Mouse (Mus musculus) embryonic facial prominence, embryonic 11.5 days (tissue): ENCODE measurements around the gene Ap3m1. TPM values are rescaled to one million over a fixed set of nuclear protein-coding genes. Genes with fewer than 3 reads are reported as not detected.

ENCODE experiments used
- ATAC-seq: fragments of 200-750 bp; cut with Nextera tagmentation; replicated peaks from 2 replicates; pipeline ENCODE4 v1.8.0; 2017; ENCODE audit warnings: low read depth; ENCODE audit not compliant: insufficient number of reproducible peaks, low FRiP score, low TSS enrichment
- DNase-seq: peaks from one replicate; pipeline ENCODE4 v3.0.0-alpha.2; 2015; ENCODE audit warnings: low spot score
- H3K27ac ChIP-seq: fragments of 300-500 bp; sonication (generic); replicated peaks from 2 replicates; pipeline ENCODE4 v1.5.1; 2014; ENCODE audit warnings: mild to moderate bottlenecking, low read depth, low read length, control low read depth
- H3K27me3 ChIP-seq: fragments of 300-500 bp; sonication (generic); 2 replicates; pipeline ENCODE4 v1.6.1; 2014; ENCODE audit warnings: mild to moderate bottlenecking, low read length, moderate library complexity, mixed read lengths; ENCODE audit not compliant: control insufficient read depth, insufficient read depth
- H3K36me3 ChIP-seq: fragments of 300-500 bp; sonication (generic); replicated peaks from 2 replicates; pipeline ENCODE4 v1.6.1; 2014; ENCODE audit warnings: low read depth, mild to moderate bottlenecking, low read length, moderate library complexity, mixed read lengths; ENCODE audit not compliant: control insufficient read depth, insufficient read depth
- H3K4me1 ChIP-seq: fragments of 300-500 bp; sonication (generic); 2 replicates; pipeline ENCODE4 v1.6.1; 2014; ENCODE audit warnings: low read length, mixed read lengths; ENCODE audit not compliant: control insufficient read depth, insufficient read depth
- H3K4me2 ChIP-seq: fragments of 300-500 bp; sonication (generic); 2 replicates; pipeline ENCODE4 v1.6.1; 2014; ENCODE audit warnings: low read depth, mild to moderate bottlenecking, control low read depth, low read length, moderate library complexity
- H3K4me3 ChIP-seq: fragments of 300-500 bp; sonication (generic); 2 replicates; pipeline ENCODE4 v1.5.1; 2014; ENCODE audit warnings: low read depth, low read length, control low read depth
- H3K9ac ChIP-seq: fragments of 300-500 bp; sonication (generic); replicated peaks from 2 replicates; pipeline ENCODE4 v1.6.1; 2014; ENCODE audit warnings: mild to moderate bottlenecking, control low read depth, low read length
- H3K9me3 ChIP-seq: fragments of 300-500 bp; sonication (generic); replicated peaks from 2 replicates; pipeline ENCODE4 v1.6.1; 2016; ENCODE audit warnings: mild to moderate bottlenecking, low read length, inconsistent platforms, mixed read lengths; ENCODE audit not compliant: control insufficient read depth
- WGBS: fragments of 180-500 bp; shearing (Covaris S2); extraction: QIAGEN DNeasy Blood & Tissue Kit; methylation state at CpG from one replicate; pipeline ENCODE4 v1.1.7; 2014; 5-methylcytosine and 5-hydroxymethylcytosine counted together
- polyA plus RNA-seq: library from polyadenylated mRNA; unstranded; fragments of >200 nt; fragmentation: Nextera tagmentation; extraction: Ambion mirVana; gene quantifications from 2 replicates; pipeline ENCODE4 v1.2.1, GENCODE M21; 2014

Gene Ap3m1
- polyA plus RNA-seq, 1 experiment from 2014 or later: 118 TPM

- H3K4me1 ChIP-seq: no peaks in the 10 kb centered on the region; the same call in 1 of the 2 replicates
- H3K4me2 ChIP-seq: no peak overlapping the region
- H3K9me3 ChIP-seq: no peaks in the 10 kb centered on the region
- H3K27me3 ChIP-seq: no peaks in the 10 kb centered on the region
- no peak for ATAC-seq
- 89% methylated on average over 3 of the region's 3 CpGs for WGBS
- H3K36me3 ChIP-seq: no peaks in the 10 kb centered on the region
- H3K4me3 ChIP-seq: no peak overlapping the region
- no peak overlapping the region for H3K9ac ChIP-seq
- H3K27ac ChIP-seq: no peak overlapping the region
- no peak for DNase-seq
Observed at GRCm38 (mm10) chr14:21090400-21090799, 38.1 kb upstream of the Ap3m1 start.

- no peaks in the 10 kb centered on the region for H3K27me3 ChIP-seq
- DNase-seq (no peak), ATAC-seq (no peak)
- WGBS: 45% methylated on average over 3 of the region's 3 CpGs
- no peak overlapping the region for H3K9ac ChIP-seq
- no peaks in the 10 kb centered on the region for H3K9me3 ChIP-seq
- H3K4me1 ChIP-seq: no peaks in the 10 kb centered on the region; the same call in 1 of the 2 replicates
- H3K4me3 ChIP-seq: no peak overlapping the region
- H3K4me2 ChIP-seq: no peak overlapping the region
- no peaks in the 10 kb centered on the region for H3K36me3 ChIP-seq
- no peak overlapping the region for H3K27ac ChIP-seq
Observed at GRCm38 (mm10) chr14:21088731-21089130, 36.4 kb upstream of the Ap3m1 start.

- Histone ChIP-seq H3K27me3 (no peaks in the 10 kb centered on the region), H3K36me3 (no peaks in the 10 kb centered on the region), H3K9ac (peak overlapping the region; percentile 27; the same call in 1 of the 2 replicates), H3K4me3 (no peak overlapping the region), H3K4me1 (no peaks in the 10 kb centered on the region; the same call in 1 of the 2 replicates), H3K4me2 (no peak overlapping the region), H3K27ac (peak overlapping the region; percentile 82), H3K9me3 (no peaks in the 10 kb centered on the region)
- 0 out of 2 replicates have a peak, but pooled peaks have one; percentile 44 for ATAC-seq
- DNase-seq: peak; percentile 60
- WGBS: 35% methylated on average over 4 of the region's 4 CpGs
Observed at GRCm38 (mm10) chr14:21087390-21088060, 35.2 kb upstream of the Ap3m1 start.

- ATAC-seq: no peak
- peak overlapping the region; percentile 82 for H3K27ac ChIP-seq
- no peak overlapping the region for H3K4me2 ChIP-seq
- WGBS: 25% methylated on average over 7 of the region's 7 CpGs
- no peaks in the 10 kb centered on the region; the same call in 1 of the 2 replicates for H3K4me1 ChIP-seq
- DNase-seq: peak; percentile 84
- no peaks in the 10 kb centered on the region for H3K9me3 ChIP-seq
- H3K9ac ChIP-seq: peak overlapping the region; percentile 27; the same call in 1 of the 2 replicates
- no peak overlapping the region for H3K4me3 ChIP-seq
- no peaks in the 10 kb centered on the region for H3K36me3 ChIP-seq
- H3K27me3 ChIP-seq: no peaks in the 10 kb centered on the region
Observed at GRCm38 (mm10) chr14:21086827-21087351, 34.6 kb upstream of the Ap3m1 start.

DNA sequence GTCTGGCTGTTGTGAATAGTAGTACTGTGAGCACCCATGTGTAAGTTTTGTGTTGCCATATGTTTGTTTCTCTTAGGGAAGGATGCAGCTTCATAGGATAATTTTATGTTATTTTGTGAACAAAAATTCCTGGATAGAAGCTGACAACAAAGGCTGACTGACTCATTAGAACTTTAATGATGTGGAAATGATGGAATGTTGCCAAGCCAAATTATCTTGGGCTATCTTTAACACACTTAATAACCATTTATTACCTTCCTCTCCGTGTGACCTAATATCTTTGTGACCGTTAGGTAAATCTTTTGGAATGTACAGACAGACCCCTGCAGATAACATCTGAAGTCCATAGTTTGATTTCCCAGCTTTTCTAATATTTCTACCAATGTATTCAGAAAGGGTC is 33.8 kb upstream of the Ap3m1 start:
- no peaks in the 10 kb centered on the region; the same call in 1 of the 2 replicates for H3K4me1 ChIP-seq
- H3K4me3 ChIP-seq: no peak overlapping the region
- no peak overlapping the region for H3K9ac ChIP-seq
- no peak for DNase-seq
- no peaks in the 10 kb centered on the region for H3K9me3 ChIP-seq
- 45% methylated on average over 2 of the region's 2 CpGs for WGBS
- ATAC-seq: no peak
- H3K27ac ChIP-seq: no peak overlapping the region; the same call in 1 of the 2 replicates
- H3K4me2 ChIP-seq: no peak overlapping the region
- H3K27me3 ChIP-seq: no peaks in the 10 kb centered on the region
- H3K36me3 ChIP-seq: no peaks in the 10 kb centered on the region

GRCm38 (mm10) chr14:21085666-21086065 is 33.4 kb upstream of the Ap3m1 start:
- WGBS: 79% methylated on average over 5 of the region's 5 CpGs
- H3K4me2 ChIP-seq: no peak overlapping the region
- no peaks in the 10 kb centered on the region for H3K27me3 ChIP-seq
- H3K4me3 ChIP-seq: no peak overlapping the region
- H3K9ac ChIP-seq: no peak overlapping the region
- no peaks in the 10 kb centered on the region; the same call in 1 of the 2 replicates for H3K4me1 ChIP-seq
- no peak overlapping the region for H3K27ac ChIP-seq
- no peaks in the 10 kb centered on the region for H3K36me3 ChIP-seq
- ATAC-seq (no peak), DNase-seq (no peak)
- no peaks in the 10 kb centered on the region for H3K9me3 ChIP-seq

- Histone ChIP-seq H3K27me3 (no peaks in the 10 kb centered on the region), H3K9ac (no peak overlapping the region), H3K4me1 (no peaks in the 10 kb centered on the region; the same call in 1 of the 2 replicates), H3K4me2 (no peak overlapping the region), H3K9me3 (no peaks in the 10 kb centered on the region), H3K36me3 (no peaks in the 10 kb centered on the region), H3K27ac (no peak overlapping the region), H3K4me3 (no peak overlapping the region)
- 54% methylated on average over 1 of the region's 1 CpGs for WGBS
- no peak for DNase-seq
- ATAC-seq: no peak
Observed at GRCm38 (mm10) chr14:21082823-21083222, 30.5 kb upstream of the Ap3m1 start.

DNA sequence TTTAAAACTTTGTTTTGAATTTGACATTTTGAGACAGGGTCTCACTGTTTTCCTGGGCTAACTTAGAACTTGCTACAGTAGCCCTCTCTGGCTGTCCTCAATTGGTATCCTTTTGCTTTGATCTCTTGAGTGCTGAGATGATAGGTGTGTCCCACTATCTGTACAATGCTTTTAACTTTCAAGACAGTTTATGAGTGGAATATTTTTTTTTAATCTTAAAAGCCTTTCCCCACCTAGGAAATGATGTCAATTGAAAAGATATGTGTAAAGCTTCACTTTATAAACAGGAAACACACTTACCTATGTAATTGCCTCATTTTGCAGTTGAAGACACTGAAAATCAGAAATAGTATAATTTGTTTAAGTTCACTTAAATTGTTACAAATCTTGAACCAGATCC is 26.2 kb upstream of the Ap3m1 start:
- no peak overlapping the region for H3K9ac ChIP-seq
- no peaks in the 10 kb centered on the region for H3K36me3 ChIP-seq
- no peaks in the 10 kb centered on the region for H3K9me3 ChIP-seq
- no peaks in the 10 kb centered on the region for H3K4me1 ChIP-seq
- H3K27me3 ChIP-seq: no peaks in the 10 kb centered on the region
- no peak for DNase-seq
- no peak overlapping the region for H3K4me3 ChIP-seq
- no peak for ATAC-seq
- H3K27ac ChIP-seq: no peak overlapping the region
- no peak overlapping the region for H3K4me2 ChIP-seq
